Mouse (Mus musculus) neural tube, embryonic 11.5 days (tissue): ENCODE measurements at regions not wholly inside any gene's neighbourhood (a gene's known extent, or its start where the extent isn't known, plus 50 kb on each side); places are given as distances from the start of the nearest gene placed in this dataset.
"Not testable (repeated sequence)": the region's sequence is repeated elsewhere in the genome, so short reads cannot be mapped to it uniquely, and the experiment has no call there.

Source experiments
- ATAC-seq: fragments of 200-750 bp; cut with Nextera tagmentation; 2 replicates; pipeline ENCODE4 v1.8.0; 2017; ENCODE audit warnings: moderate number of reproducible peaks, mild to moderate bottlenecking, moderate TSS enrichment, moderate library complexity; ENCODE audit not compliant: insufficient read depth, low FRiP score, low TSS enrichment
- DNase-seq: peaks from one replicate; pipeline ENCODE4 v3.0.0-alpha.2; 2015; ENCODE audit warnings: low spot score
- H3K27ac ChIP-seq: fragments of 300-500 bp; sonication (generic); 2 replicates; pipeline ENCODE4 v1.5.1; 2014; ENCODE audit warnings: low read depth, mild to moderate bottlenecking, low read length
- H3K27me3 ChIP-seq: fragments of 300-500 bp; sonication (generic); 2 replicates; pipeline ENCODE4 v1.6.1; 2014; ENCODE audit warnings: mild to moderate bottlenecking, low read length, mixed read lengths; ENCODE audit not compliant: control insufficient read depth, insufficient read depth
- H3K36me3 ChIP-seq: fragments of 300-500 bp; sonication (generic); 2 replicates; pipeline ENCODE4 v1.6.1; 2014; ENCODE audit warnings: mild to moderate bottlenecking, low read length, moderate library complexity, mixed read lengths; ENCODE audit not compliant: control insufficient read depth, insufficient read depth
- H3K4me1 ChIP-seq: fragments of 300-500 bp; sonication (generic); 2 replicates; pipeline ENCODE4 v1.6.1; 2014; ENCODE audit warnings: low read length, mixed read lengths; ENCODE audit not compliant: control insufficient read depth, insufficient read depth
- H3K4me2 ChIP-seq: fragments of 300-500 bp; sonication (generic); 2 replicates; pipeline ENCODE4 v1.6.1; 2014; ENCODE audit warnings: low read depth, mild to moderate bottlenecking, moderate library complexity
- H3K4me3 ChIP-seq: fragments of 300-500 bp; sonication (generic); 2 replicates; pipeline ENCODE4 v1.5.1; 2014; ENCODE audit warnings: low read depth, low read length
- H3K9ac ChIP-seq: fragments of 300-500 bp; sonication (generic); 2 replicates; pipeline ENCODE4 v1.6.1; 2014; ENCODE audit warnings: mild to moderate bottlenecking, low read length
- H3K9me3 ChIP-seq: fragments of 300-500 bp; sonication (generic); 2 replicates; pipeline ENCODE4 v1.6.1; 2016; ENCODE audit warnings: low read length; ENCODE audit not compliant: control insufficient read depth
- WGBS: fragments of 180-500 bp; shearing (Covaris S2); extraction: QIAGEN DNeasy Blood & Tissue Kit; methylation state at CpG from one replicate; pipeline ENCODE4 v1.1.7; 2014; 5-methylcytosine and 5-hydroxymethylcytosine counted together

DNA sequence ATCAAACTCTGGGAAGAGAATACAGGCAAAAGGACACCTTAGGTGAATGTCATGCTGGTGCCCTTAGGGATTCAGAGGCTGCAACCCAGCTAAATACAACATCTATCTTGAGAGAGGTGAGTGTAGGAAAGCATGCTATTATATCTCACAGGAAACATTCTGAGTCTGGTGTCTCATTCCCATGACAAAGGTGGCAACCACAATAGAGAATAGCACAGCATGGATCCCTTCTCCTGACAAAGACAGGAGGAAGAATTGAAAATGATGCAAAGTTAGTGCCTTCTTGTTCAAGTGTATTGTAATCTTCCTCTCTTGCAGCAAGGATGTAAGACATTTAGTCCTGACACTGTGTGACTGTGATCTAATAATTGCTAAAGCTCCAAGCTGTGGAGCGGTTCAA is 532.8 kb downstream of the Tfec start:
- ATAC-seq (no peak), DNase-seq (no peak)
- Histone ChIP-seq H3K27ac (no peak overlapping the region), H3K27me3 (no peaks in the 10 kb centered on the region), H3K4me2 (no peak overlapping the region), H3K9me3 (no peaks in the 10 kb centered on the region), H3K4me3 (no peak overlapping the region), H3K9ac (no peak overlapping the region), H3K4me1 (no peaks in the 10 kb centered on the region), H3K36me3 (no peaks in the 10 kb centered on the region)
- WGBS = 93% methylated on average over 1 of the region's 1 CpGs

DNA sequence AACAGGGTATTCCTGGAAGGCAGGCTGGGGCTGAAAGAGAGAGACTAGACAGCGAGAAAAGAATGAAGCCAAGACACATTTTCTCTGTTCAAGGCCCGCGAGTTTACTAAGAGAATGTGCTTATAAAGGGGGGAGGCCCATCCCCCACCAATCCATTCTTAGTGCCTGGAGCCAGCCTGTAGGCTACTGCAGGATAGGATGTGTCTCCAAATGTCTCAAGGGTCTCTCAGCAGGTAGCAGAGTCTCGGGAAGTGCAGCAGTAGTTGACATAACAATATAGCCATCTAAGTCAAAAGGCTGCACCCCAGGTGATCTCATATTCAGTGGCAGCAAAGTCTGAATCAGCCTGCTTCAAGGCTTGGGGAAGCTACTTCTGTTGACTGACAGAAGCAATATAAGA is 536.2 kb downstream of the Tfec start:
- Histone ChIP-seq H3K9ac (no peak overlapping the region), H3K36me3 (no peaks in the 10 kb centered on the region), H3K9me3 (no peaks in the 10 kb centered on the region), H3K27me3 (no peaks in the 10 kb centered on the region), H3K4me1 (no peaks in the 10 kb centered on the region), H3K4me3 (no peak overlapping the region), H3K27ac (no peak overlapping the region), H3K4me2 (no peak overlapping the region)
- 57% methylated on average over 4 of the region's 4 CpGs for WGBS
- no peak for DNase-seq
- ATAC-seq = no peak

DNA sequence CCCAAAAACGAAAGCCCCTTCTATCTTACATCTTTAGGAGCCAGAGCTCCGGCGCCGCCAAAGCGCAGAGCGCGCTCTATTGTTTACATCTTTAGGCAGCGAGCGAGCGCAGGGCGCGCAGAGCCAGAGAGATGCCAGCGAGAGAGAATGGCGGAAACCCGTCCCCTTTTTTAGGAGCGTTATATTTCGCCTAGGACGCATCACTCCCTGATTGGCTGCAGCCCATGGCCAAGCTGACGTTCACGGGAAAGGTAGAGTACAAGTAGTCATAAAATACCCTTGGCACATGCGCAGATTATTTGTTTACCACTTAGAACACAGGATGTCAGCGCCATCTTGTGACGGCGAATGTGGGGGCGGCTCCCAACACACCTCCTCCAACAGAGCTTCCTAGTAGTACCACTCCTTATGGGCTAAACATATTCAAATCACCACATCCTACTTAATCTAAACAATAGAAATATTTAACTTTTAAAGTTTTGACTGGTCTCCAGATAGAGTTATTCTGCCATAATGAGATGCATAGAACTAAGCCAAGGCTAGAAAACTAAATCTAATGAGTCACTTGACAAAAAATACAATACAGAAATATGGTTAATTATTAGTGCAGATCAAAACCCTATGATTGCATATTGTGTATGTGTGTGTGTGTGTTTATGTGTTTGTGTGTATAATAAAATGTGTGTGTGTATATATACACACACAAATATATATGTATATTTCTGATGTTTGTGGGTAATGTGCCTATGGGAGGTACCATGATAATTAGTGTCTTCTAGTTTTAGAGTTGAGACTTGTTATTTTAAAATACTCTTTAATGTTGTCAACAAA is 538.1 kb downstream of the Tfec start:
- DNase-seq (peak; percentile 23), ATAC-seq (peak; percentile 86)
- WGBS = 55% methylated on average over 10 of the region's 25 CpGs
- not testable (repeated sequence) for H3K9me3 ChIP-seq, H3K27me3 ChIP-seq, H3K27ac ChIP-seq, H3K36me3 ChIP-seq, H3K9ac ChIP-seq, H3K4me2 ChIP-seq, H3K4me1 ChIP-seq
- H3K4me3 ChIP-seq = peak overlapping the region; percentile 25; the same call in 1 of the 2 replicates

DNA sequence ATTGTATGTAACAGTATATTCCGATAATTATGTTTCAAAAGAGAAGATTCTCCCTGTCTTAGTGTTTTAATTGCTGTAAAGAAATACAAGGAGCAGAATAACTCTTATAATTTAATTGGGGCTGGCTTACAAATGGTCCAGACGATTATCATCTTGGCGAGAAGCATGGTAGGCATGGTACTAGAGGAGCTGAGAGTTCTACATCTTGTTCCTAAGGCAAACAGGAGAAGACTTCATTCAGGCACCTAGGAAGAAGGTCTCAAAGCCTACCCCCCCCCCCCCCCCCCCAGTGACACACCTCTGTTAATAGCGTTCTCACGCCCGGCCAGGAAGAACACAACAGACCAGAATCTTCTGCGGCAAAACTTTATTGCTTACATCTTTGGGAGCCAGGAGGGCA is 538.8 kb downstream of the Tfec start:
- H3K36me3 ChIP-seq = no peaks in the 10 kb centered on the region
- no peaks in the 10 kb centered on the region for H3K27me3 ChIP-seq
- H3K9ac ChIP-seq = no peak overlapping the region
- no peaks in the 10 kb centered on the region for H3K9me3 ChIP-seq
- H3K4me2 ChIP-seq = peak overlapping the region; percentile 32
- WGBS = 70% methylated on average over 6 of the region's 7 CpGs
- no peak for DNase-seq
- H3K27ac ChIP-seq = no peak overlapping the region
- peak; percentile 35; the same call in 1 of the 2 replicates for ATAC-seq
- H3K4me1 ChIP-seq = no peaks in the 10 kb centered on the region
- H3K4me3 ChIP-seq = peak overlapping the region; percentile 25

DNA sequence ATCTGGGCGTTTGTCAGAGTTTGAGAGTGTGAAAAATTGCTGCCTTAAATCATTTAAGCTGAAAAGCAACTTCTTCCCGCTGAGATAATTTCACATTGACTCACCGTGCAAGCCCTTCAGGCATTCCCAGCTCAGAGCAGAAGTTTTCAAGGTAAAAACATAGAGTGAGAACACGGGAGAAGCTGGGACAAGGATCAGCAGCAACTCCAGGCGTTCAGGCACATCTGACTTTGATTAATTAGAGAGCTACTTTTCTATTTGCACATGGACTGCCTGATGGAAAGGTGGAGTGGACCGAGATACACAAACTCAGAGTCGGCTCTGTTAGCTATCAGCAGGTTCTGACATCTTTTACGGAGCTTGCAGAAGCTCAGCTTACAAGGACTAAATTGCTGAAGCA is 564.6 kb downstream of the Tfec start:
- Histone ChIP-seq H3K4me3 (no peak overlapping the region), H3K4me1 (no peaks in the 10 kb centered on the region), H3K9ac (no peak overlapping the region), H3K27ac (no peak overlapping the region), H3K36me3 (no peaks in the 10 kb centered on the region), H3K27me3 (no peaks in the 10 kb centered on the region), H3K4me2 (no peak overlapping the region), H3K9me3 (no peaks in the 10 kb centered on the region)
- 35% methylated on average over 8 of the region's 8 CpGs for WGBS
- ATAC-seq (no peak), DNase-seq (no peak)

DNA sequence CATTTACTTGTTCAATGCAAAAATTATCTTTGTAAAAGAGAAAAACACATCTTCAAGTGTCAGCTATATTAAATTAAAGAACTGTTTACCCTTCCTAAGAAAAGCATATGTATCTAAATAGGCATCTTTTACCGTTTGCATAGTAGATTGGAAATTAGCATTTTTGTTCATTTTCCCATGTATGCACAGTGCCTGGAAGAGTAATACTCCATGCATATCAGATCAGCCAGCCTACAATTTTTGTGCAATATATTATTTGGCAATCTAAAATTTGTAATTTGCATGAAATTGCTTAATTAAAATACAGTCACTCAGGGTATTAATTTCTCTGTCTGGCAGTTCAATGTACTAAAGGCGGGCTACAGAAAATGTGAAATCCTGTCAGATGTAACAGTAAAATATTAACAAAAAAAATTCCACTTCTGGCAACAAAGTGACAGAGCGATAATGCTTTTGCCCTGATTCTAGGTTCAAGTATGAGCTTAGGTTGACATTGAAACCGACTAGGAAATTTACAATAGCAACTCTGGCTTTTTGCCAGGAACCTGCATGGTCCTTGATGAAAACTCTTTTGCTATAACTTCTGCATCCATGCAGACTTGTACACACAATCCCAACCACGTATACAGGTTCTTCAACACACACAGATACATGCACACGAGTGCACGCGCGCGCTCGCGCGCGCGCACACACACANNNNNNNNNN is 583.8 kb downstream of the Tfec start:
- H3K9me3 ChIP-seq = no peaks in the 10 kb centered on the region
- H3K36me3 ChIP-seq = no peaks in the 10 kb centered on the region
- H3K4me3 ChIP-seq = no peak overlapping the region
- no peak overlapping the region for H3K4me2 ChIP-seq
- WGBS = 92% methylated on average over 15 of the region's 15 CpGs
- peaks cover 4% of the 10 kb centered on the region; the same call in 1 of the 2 replicates for H3K4me1 ChIP-seq
- no peaks in the 10 kb centered on the region for H3K27me3 ChIP-seq
- no peak for ATAC-seq
- H3K9ac ChIP-seq = no peak overlapping the region
- no peak overlapping the region for H3K27ac ChIP-seq
- no peak for DNase-seq

DNA sequence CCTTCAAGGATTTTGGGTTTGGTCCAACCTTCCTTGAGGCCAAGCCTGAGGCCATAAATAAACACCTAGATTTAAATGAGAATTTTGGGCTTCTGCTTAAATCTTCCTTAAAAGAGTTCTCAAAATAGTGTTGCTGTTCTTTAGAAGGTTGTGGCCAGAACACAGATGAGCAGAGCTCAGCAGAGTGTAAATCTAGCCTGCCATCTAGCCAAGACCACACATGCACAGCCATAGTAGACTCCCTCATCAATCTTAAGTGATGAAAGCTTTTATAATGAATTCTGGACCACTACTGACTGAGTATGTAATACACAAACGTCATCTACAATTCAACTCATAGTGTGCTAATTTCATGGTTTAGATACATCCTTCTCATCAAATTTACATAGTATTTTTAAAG is 585.3 kb downstream of the Tfec start:
- H3K27me3 ChIP-seq = no peaks in the 10 kb centered on the region
- no peak overlapping the region for H3K4me3 ChIP-seq
- H3K36me3 ChIP-seq = no peaks in the 10 kb centered on the region
- no peak overlapping the region for H3K9ac ChIP-seq
- WGBS = 22% methylated on average over 1 of the region's 1 CpGs
- ATAC-seq (no peak), DNase-seq (no peak)
- H3K9me3 ChIP-seq = no peaks in the 10 kb centered on the region
- no peak overlapping the region for H3K27ac ChIP-seq
- H3K4me2 ChIP-seq = no peak overlapping the region
- H3K4me1 ChIP-seq = peaks cover 1% of the 10 kb centered on the region; the same call in 1 of the 2 replicates

DNA sequence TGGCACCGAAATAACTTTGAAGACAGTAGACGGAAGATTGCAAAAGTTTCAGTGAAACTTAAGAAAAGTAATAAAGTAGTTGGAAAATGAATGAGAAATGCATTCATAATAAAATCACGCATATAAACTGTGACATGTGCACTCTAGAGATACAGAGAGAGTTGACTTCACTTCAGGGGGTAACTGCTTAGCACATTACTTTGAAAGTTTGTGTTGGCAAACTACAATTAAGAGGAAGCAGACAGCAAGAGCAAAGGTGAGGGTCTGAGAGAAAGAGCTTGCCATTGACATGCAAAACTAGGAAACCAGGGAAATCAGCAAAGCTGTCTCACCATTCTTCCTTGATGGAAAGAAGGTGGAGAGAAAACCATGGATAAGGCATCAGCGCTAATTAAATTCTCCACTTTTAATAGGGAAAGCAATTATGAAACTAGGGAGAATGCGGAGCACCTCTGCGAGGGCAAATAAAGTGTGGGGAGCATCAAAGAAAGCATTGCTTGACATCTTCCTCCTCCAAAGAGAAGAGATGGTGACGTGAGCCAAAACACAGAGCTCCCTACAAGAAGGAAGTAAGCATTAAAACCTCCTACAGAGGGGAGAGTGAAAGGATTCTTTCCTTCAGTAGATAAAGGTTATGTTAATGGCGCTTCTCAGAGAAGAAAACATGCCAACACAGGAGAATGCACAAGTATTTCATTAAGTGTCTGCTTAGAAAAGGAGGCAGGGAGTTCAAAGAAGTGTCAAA is 563.0 kb downstream of the Mdfic start:
- H3K36me3 ChIP-seq = no peaks in the 10 kb centered on the region
- no peaks in the 10 kb centered on the region for H3K4me1 ChIP-seq
- no peaks in the 10 kb centered on the region for H3K27me3 ChIP-seq
- 52% methylated on average over 8 of the region's 8 CpGs for WGBS
- no peak overlapping the region for H3K9ac ChIP-seq
- no peak overlapping the region for H3K27ac ChIP-seq
- no peak for ATAC-seq
- H3K9me3 ChIP-seq = no peaks in the 10 kb centered on the region
- no peak overlapping the region for H3K4me2 ChIP-seq
- no peak for DNase-seq
- H3K4me3 ChIP-seq = no peak overlapping the region
